Mouse (Mus musculus) sigmoid colon, adult 10 weeks (tissue): ENCODE data around the gene Shisa5. TPM values are rescaled to one million over a fixed set of nuclear protein-coding genes. Genes with fewer than 3 reads are reported as not detected.

Experiments
- polyA plus RNA-seq: library from polyadenylated mRNA; stranded (reverse); fragments of 350-450 nt; fragmentation: Illumina TruSeq; extraction: RNeasy Lipid Tissue Mini Kit (QIAGEN cat#74804); gene quantifications from one replicate; pipeline ENCODE4 v1.2.3, GENCODE M21; 2014; ENCODE audit warnings: low read depth, low replicate concordance

The Shisa5 gene
- 38.0 TPM for polyA plus RNA-seq

DNA sequence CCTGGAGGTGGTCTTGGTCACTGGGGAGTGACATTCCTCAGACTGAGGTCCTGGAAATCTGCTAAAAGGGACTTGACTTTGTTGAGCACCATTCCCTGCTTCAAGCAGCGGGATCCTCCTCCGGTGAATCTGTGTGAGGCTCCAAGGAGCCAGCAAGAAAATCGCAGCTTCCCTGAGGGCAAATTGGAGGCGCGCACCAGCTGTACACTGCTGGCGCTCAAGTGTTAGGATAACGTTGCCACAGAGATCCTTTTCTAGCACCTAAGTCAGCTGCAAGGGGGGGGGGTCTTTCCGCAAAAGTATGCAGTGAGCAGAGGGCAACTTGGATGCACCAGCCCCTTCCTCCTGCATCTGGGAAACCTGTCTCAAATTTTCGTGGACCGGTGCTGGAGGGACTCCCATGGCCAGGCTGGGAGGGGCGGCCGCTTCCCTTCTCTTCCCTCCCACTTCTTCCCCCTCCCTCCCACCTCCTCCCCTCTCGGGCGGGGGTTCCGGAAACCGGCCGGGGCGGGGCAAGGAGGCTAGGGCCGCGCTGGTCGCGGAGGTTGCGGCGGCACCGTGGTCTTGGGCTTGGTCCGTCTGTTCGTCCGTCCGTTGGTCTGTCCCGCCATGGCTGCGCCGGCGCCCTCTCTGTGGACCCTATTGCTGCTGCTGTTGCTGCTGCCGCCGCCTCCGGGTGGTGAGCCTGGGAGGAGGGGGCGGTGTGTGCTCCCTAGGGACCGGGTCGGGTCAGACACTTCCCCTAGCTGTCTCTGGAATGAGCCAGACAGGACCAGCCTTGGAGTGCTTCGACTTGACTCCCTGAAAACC is at the start of gene Shisa5:
Shisa5 (plus strand) TSS at position 480 of the 810 bp plus-strand sequence.

DNA sequence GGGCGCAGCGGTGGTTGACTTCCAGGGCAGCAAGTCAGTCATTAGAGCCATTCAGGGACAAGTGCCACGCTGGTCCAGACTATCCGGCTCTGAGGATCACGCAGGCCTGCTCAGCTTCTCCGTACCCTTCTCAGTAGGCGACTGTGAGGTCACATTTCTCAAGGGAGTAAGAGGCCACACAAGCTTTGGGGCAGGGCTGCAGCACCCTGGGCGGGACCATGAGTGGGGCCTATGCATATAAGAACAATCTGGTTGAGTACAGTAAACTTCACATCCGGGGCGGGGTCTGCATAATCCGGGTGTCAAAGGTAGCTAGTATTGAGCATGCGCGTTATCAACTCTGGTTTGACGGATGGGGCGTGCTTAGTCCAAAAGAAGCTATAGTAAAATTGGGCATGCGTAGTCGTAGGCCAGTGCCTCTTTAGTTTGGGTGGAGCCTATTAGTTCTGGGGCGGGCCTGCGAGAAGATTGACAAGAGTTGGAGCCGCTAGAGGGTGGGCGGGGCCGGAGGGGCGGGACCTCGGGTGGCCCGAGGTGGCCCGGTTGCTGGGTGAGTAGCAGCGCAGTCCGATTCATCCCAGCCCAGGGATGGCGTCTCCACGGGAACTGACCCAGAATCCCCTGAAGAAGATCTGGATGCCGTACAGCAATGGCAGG is 46.8 kb upstream of the Shisa5 start, which contains the start of gene Pfkfb4:
Pfkfb4 (plus strand) TSS at position 351 of the 657 bp plus-strand sequence.

DNA sequence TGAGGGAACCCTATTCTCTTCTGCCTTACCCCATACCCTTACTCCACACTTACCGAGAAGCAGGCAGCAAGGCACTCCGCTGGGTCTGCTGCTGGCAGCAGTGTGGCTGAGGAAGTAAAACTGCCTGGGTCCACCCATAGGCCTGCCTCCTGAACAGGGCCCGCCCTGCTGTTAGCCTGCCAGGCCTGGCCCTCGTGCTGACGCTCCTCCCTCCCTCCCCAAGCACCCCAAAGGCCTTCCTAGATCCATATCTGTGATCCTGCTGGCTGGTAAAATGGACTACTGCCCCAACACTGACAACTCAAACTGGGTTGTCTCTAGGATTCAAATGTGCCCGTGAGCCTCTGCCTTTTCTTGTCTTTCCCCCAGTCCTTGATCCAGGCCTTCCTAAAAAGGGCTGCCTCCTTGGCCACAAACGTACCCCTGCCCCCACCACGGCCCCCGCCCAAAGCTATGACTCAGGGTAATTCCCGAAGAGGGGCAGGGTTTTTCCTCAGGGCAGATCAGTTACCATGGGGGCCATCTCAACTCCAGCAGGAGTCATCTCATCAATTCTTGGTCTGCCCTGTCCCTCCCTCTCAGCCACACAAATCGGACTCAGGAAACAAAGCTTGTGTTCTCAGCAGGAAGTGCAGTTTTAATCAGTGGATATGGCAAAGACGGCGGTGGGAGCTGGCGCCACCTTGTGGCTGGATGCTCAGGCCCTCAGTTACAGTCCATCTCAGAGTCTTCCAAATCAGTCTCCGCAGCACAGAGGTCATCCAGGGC is 21.0 kb downstream of the Shisa5 start, which contains the start of gene Trex1:
Trex1 (minus strand) TSS at position 599 of the 768 bp plus-strand sequence.

DNA sequence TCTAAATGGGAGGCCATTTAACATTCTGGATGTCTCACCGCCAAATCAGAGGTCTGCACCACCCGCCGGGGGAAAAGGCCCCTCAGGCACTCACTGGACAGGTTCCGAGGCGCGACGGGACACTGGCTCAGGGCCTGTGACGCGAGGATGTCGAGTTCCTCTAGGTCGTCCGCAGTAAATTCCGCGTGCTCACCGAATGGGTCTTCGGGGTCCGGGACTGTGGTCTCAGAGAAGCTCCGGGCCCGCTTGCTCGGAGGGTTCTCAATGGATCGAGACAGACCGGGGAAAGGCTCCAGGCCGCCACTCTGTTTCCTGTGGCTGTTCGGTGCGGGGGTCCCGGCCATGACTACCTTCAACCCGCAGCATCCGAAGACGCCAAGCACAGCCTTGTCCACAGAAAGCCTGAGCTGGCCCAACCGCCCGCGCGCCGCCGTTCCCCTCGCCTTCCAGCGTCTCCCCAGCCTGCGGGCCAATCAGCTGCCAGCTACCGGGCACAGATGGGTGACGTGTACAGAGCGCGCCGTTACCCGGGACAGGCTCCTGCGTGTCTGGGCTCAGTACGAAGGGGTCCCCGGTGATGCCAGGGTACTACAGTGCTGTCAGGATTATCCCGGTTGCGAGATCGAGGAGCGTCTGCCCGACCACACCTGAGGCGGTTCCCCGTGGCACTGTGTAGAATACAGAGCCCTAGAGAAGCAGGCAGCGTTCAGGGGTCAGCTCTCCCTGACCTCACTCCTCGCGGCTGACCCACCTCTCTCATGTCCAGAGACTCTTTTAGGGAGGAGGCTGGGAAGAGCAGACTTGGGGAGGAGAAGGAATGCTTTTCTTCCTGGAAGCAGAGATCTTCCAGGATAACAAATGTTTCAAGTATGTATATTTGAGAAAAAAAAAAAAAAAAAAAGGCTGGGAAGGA is 35.6 kb downstream of the Shisa5 start, which contains the start of gene Atrip:
Atrip (minus strand) TSS at position 464 of the 913 bp plus-strand sequence.

DNA sequence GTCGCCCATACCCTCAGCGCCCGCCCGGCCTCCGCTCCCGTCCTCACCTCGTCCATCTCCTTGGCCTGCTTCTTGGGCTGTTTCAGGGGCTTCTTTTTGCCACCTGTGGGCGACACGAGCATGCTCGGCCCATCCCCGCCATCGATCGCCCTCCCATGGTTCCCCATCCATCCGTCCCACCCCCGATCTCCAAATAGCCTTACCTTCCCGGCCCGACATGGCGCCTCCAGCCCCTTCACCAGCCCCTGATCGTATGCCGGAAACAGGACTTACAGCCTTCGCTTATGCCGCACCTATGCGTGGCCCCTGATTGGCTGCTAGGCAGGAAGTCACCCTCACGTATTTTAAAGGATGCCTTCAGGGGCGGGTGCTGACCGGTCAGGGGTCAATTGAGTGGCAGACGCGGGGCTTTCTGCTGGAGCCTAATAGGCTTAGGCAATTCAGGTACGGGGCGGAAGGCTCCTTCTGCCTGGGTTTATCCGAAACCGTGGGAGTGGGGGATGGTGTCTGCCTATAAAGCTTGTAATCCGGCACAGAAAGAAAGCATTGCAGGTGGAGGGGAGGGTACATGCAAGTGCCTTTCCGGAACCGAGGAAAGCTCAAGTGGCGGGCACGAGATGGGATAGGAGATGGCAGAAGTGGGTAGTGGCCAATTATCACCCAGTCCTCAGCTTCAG is 43.9 kb downstream of the Shisa5 start, which contains the start of the genes Ccdc51 and Tma7:
Ccdc51 (plus strand) TSS at position 370 of the 677 bp plus-strand sequence.
Tma7 (minus strand) TSS at position 464 of the 677 bp plus-strand sequence.

DNA sequence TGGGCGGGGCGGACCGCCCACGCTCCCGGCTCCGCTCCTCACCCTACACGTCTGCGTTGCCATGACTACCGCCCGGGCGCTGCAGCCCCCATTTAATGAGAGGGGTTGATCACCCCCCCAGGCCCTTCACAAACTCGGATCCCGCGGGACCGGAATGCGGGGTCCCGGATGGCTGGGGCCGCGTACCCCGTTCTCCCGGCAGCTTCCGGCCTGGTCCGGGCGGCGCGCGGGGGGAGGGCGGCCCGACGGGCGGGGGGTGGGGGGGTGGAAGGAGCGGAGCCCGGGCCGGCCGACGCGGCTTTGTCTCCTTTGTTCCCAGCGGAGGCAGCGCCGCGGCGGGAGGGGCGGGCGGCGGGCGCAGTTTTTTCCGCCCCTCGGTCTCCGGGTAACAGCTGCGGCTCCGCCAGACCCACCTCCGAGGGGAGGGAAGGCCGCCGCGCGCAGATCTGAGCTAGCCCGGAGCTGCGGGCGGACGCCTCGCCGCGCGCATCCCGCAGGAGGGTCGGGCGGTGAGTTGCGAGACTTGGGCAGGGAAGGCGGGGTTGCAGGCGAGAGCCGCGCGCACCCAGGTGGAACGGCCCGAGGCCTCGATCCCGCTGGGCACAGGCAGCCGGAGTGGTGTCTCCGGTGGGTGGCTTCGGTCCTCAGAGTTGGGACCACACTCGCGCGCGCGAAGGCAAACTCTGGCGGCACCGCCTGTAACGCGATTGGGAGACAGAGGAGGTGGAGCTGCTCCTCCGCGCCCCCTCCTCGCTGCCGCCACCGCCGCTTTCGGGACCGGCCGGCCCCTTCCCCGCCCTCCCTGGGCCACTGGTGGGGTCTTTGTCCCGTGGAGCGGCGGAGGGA is 57.0 kb downstream of the Shisa5 start, which contains the start of gene Plxnb1:
Plxnb1 (plus strand) TSS at position 253 of the 846 bp plus-strand sequence.

Other genes starting within 250 kb of the Shisa5 start
- not detected for gene Nckipsd, start 230.2 kb upstream of the Shisa5 start, polyA plus RNA-seq
- gene Celsr3, start 212.2 kb upstream of the Shisa5 start, polyA plus RNA-seq: 0.06 TPM
- gene Slc26a6, start 185.3 kb upstream of the Shisa5 start, polyA plus RNA-seq: 0.32 TPM
- gene Tmem89, start 123.9 kb upstream of the Shisa5 start, polyA plus RNA-seq: not detected
- gene Uqcrc1, start 101.9 kb upstream of the Shisa5 start, polyA plus RNA-seq: 46.7 TPM
- gene Col7a1, start 85.0 kb upstream of the Shisa5 start, polyA plus RNA-seq: not detected
- not detected for gene Ucn2, start 52.6 kb upstream of the Shisa5 start, polyA plus RNA-seq
- 2.1 TPM for gene Pfkfb4, start 46.8 kb upstream of the Shisa5 start, polyA plus RNA-seq
- not detected for gene Trex1, start 21.2 kb downstream of the Shisa5 start, polyA plus RNA-seq
- 6.4 TPM for gene Atrip, start 35.6 kb downstream of the Shisa5 start, polyA plus RNA-seq
- gene Ccdc51, start 43.9 kb downstream of the Shisa5 start, polyA plus RNA-seq: 1.5 TPM
- gene Tma7, start 44.0 kb downstream of the Shisa5 start, polyA plus RNA-seq: 568 TPM
- 0.47 TPM for gene Plxnb1, start 56.8 kb downstream of the Shisa5 start, polyA plus RNA-seq
- gene Fbxw21, start 123.5 kb downstream of the Shisa5 start, polyA plus RNA-seq: not detected
- gene Fbxw13, start 157.4 kb downstream of the Shisa5 start, polyA plus RNA-seq: 0.50 TPM
- gene Fbxw20, start 196.2 kb downstream of the Shisa5 start, polyA plus RNA-seq: not detected
- gene Fbxw14, start 249.1 kb downstream of the Shisa5 start, polyA plus RNA-seq: not detected